Mouse (Mus musculus) limb, embryonic 15.5 days (tissue): ENCODE measurements around the gene Rnf166. TPM values are rescaled to one million over a fixed set of nuclear protein-coding genes. Genes with fewer than 3 reads are reported as not detected.

Experiments
- ATAC-seq: fragments of 200-750 bp; cut with Nextera tagmentation; 2 replicates; pipeline ENCODE4 v1.8.0; 2017; ENCODE audit warnings: low read depth, moderate TSS enrichment; ENCODE audit not compliant: insufficient number of reproducible peaks, low FRiP score, low TSS enrichment
- H3K27ac ChIP-seq: fragments of 300-500 bp; sonication (generic); 2 replicates; pipeline ENCODE4 v1.5.1; 2015; ENCODE audit warnings: moderate library complexity, mild to moderate bottlenecking, inconsistent platforms
- H3K27me3 ChIP-seq: fragments of 300-500 bp; sonication (generic); 2 replicates; pipeline ENCODE4 v1.6.1; 2015; ENCODE audit warnings: inconsistent platforms
- H3K36me3 ChIP-seq: fragments of 300-500 bp; sonication (generic); 2 replicates; pipeline ENCODE4 v1.6.1; 2015; ENCODE audit warnings: inconsistent platforms
- H3K4me1 ChIP-seq: fragments of 300-500 bp; sonication (generic); 2 replicates; pipeline ENCODE4 v1.6.1; 2015; ENCODE audit warnings: inconsistent platforms
- H3K4me2 ChIP-seq: fragments of 300-500 bp; sonication (generic); 2 replicates; pipeline ENCODE4 v1.6.1; 2015; ENCODE audit warnings: mild to moderate bottlenecking, inconsistent platforms
- H3K4me3 ChIP-seq: fragments of 300-500 bp; sonication (generic); 2 replicates; pipeline ENCODE4 v1.5.1; 2015; ENCODE audit warnings: mild to moderate bottlenecking, inconsistent platforms
- H3K9ac ChIP-seq: fragments of 300-500 bp; sonication (generic); 2 replicates; pipeline ENCODE4 v1.6.1; 2015; ENCODE audit warnings: inconsistent platforms
- H3K9me3 ChIP-seq: fragments of 300-500 bp; sonication (generic); 2 replicates; pipeline ENCODE4 v1.6.1; 2016; ENCODE audit warnings: inconsistent platforms
- WGBS: fragments of 180-500 bp; shearing (Covaris S2); methylation state at CpG from one replicate; pipeline ENCODE4 v1.1.7; 2015; 5-methylcytosine and 5-hydroxymethylcytosine counted together
- polyA plus RNA-seq: library from polyadenylated mRNA; unstranded; fragments of >200 nt; fragmentation: Nextera tagmentation; extraction: Ambion mirVana; gene quantifications from 2 replicates; pipeline ENCODE4 v1.2.1, GENCODE M21; 2015

Gene Rnf166
- polyA plus RNA-seq, 1 experiment from 2014 or later, result 51.0 TPM

DNA sequence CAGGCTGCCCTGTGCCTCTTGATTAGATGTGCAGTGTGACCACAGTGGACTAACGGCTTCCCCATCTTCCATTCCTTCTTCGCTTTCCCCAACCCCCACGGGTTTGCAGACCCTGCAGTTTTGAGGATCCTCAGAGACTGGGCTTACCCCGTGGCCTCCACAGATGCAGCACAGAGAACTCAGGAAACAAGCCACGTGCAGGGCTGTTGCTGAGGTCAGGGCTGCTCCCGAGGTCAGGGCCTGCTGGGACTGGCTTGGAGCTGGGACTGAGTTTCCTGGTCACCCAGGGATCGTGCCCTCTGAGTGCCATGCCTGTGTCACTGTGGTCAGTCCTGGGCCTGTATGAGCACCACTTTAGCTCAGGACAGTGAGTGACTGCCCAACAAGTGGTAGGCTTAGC, 10.9 kb downstream of the Rnf166 start:
- Histone ChIP-seq H3K36me3 (peaks cover 50% of the 10 kb centered on the region), H3K4me2 (no peak overlapping the region), H3K27me3 (peaks cover 37% of the 10 kb centered on the region), H3K27ac (no peak overlapping the region), H3K4me1 (peaks cover 20% of the 10 kb centered on the region), H3K4me3 (no peak overlapping the region), H3K9me3 (no peaks in the 10 kb centered on the region), H3K9ac (no peak overlapping the region)
- whole genome bisulfite sequencing, result 61% methylated on average over 7 of the region's 7 CpGs
- no peak for ATAC-seq

GRCm38 (mm10) chr8:122463651-122464640, 11.9 kb downstream of the Rnf166 start:
- Histone ChIP-seq H3K4me1 (peaks cover 23% of the 10 kb centered on the region), H3K9ac (no peak overlapping the region), H3K27me3 (peaks cover 45% of the 10 kb centered on the region), H3K27ac (no peak overlapping the region), H3K4me2 (no peak overlapping the region), H3K36me3 (peaks cover 39% of the 10 kb centered on the region), H3K4me3 (no peak overlapping the region), H3K9me3 (no peaks in the 10 kb centered on the region)
- 46% methylated on average over 12 of the region's 12 CpGs for WGBS
- ATAC-seq, result no peak

- no peak for ATAC-seq
- peaks cover 59% of the 10 kb centered on the region for H3K27me3 ChIP-seq
- H3K9me3 ChIP-seq, result no peaks in the 10 kb centered on the region
- peaks cover 23% of the 10 kb centered on the region for H3K4me1 ChIP-seq
- H3K9ac ChIP-seq, result no peak overlapping the region
- no peak overlapping the region for H3K27ac ChIP-seq
- H3K4me2 ChIP-seq, result no peak overlapping the region
- WGBS, result 69% methylated on average over 8 of the region's 8 CpGs
- H3K4me3 ChIP-seq, result no peak overlapping the region
- peaks cover 25% of the 10 kb centered on the region for H3K36me3 ChIP-seq
Observed at GRCm38 (mm10) chr8:122462510-122462909, 13.4 kb downstream of the Rnf166 start.

DNA sequence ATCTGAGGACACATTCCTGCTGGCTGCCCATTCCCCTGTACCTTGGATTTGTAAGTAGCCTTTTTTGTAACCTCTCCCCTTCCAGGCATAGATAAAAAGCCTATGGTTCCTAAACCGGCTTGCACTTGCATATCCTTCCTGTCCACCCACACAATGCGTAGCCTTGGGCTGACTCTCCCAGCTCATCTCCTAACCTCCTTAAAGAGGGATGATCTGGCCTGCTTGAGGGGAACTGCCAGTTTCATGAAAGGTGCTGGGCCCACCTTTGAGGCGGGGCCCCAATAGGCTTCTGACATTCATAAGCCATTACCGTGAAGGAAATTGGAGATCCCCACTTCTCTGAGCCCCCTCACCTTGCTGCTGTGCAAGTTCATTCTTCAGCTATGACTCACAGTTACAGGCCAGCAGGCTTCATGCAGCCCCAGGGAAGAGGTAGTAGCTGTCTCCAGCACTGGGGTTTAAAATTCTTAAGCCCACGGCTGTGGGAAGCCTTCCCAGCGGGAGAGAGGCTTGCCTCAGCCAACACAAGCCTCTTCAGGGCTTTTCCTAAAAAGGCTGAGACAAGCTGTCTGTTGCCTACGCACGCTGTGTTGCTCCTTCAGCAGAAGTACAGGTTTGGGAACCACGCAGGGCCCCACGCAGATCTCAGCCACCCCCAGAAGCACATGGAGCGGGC, 14.3 kb downstream of the Rnf166 start:
- Histone ChIP-seq H3K4me3 (no peak overlapping the region), H3K36me3 (peaks cover 16% of the 10 kb centered on the region), H3K4me2 (no peak overlapping the region), H3K9me3 (no peaks in the 10 kb centered on the region), H3K4me1 (peaks cover 23% of the 10 kb centered on the region), H3K27me3 (peaks cover 61% of the 10 kb centered on the region), H3K9ac (no peak overlapping the region), H3K27ac (no peak overlapping the region)
- no peak for ATAC-seq
- WGBS, result 49% methylated on average over 11 of the region's 11 CpGs

GRCm38 (mm10) chr8:122460524-122461472, 15.1 kb downstream of the Rnf166 start, which contains the start of gene Snai3:
TSS of gene Snai3 (minus strand) at chr8:122460733.
- Histone ChIP-seq H3K4me3 (peak within 1 kb of the TSS; percentile 33), H3K27me3 (peaks cover 67% of the 10 kb centered on the region), H3K4me1 (peaks cover 23% of the 10 kb centered on the region), H3K9ac (no peak within 1 kb of the TSS), H3K27ac (no peak within 1 kb of the TSS), H3K36me3 (peaks cover 8% of the 10 kb centered on the region), H3K9me3 (no peaks in the 10 kb centered on the region), H3K4me2 (peak within 1 kb of the TSS; percentile 52)
- no peak for ATAC-seq
- 2% methylated on average over 50 of the region's 56 CpGs for WGBS

DNA sequence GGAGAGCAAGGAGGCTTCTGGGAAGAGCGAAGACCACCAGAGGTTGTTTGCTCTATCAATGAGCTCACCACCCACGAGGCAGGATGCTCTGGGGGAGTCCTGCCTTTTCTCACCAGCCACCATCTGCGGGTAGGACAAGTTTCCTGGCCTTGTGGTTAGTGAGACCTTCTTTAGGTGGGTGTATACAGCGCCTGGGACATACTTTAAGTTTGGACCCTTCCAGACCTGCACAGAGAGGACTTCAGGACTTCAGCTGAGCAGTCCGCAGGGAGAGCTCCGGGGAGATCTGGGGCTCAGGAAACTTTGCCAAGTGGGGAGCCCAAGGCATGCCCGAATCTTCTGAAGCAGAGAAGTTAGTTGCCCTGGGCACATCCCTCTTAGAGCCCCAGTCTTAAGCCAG, 15.9 kb downstream of the Rnf166 start:
- Histone ChIP-seq H3K9me3 (no peaks in the 10 kb centered on the region), H3K27me3 (peaks cover 67% of the 10 kb centered on the region)

DNA sequence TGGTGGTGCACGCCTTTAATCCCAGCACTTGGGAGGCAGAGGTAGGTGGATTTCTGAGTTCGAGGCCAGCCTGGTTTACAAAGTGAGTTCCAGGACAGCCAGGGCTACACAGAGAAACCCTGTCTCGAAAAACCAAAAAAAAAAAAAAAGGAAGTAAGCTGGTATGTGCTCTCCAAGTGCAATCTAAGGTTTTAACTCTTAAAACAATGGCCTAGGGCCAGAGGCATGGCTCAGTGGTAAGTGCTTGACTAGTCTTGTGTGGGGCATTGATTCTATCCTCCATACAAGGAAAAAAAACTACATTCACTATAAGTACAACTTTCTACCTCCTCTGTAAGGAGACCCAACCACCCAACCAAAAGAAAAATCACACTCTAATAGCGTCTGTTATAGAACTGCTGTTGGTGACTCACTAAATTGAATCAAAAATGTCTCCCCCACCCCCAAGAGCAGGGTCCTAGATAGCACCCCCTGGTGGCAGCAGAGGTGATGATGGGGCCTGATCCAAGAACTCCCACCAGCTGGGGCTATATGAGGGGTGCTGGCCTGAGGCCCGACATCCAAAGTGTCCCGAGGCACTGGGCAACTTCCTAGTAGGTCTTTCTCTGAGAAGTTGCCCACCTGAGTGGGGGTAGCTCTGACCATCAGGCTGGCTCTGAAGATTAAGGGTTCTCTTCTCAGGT, 16.5 kb downstream of the Rnf166 start:
- H3K9me3 ChIP-seq, result no peaks in the 10 kb centered on the region
- ATAC-seq, result no peak
- H3K4me1 ChIP-seq, result peaks cover 23% of the 10 kb centered on the region
- no peak overlapping the region for H3K27ac ChIP-seq
- H3K4me2 ChIP-seq, result no peak overlapping the region
- H3K4me3 ChIP-seq, result no peak overlapping the region
- H3K36me3 ChIP-seq, result no peaks in the 10 kb centered on the region
- H3K27me3 ChIP-seq, result peaks cover 67% of the 10 kb centered on the region
- H3K9ac ChIP-seq, result no peak overlapping the region
- WGBS, result 49% methylated on average over 6 of the region's 6 CpGs

More for the DNA sequence above, 15.9 kb downstream of the Rnf166 start:
- H3K9ac ChIP-seq, result no peak overlapping the region
- ATAC-seq, result no peak
- H3K36me3 ChIP-seq, result no peaks in the 10 kb centered on the region
- WGBS, result 27% methylated on average over 7 of the region's 7 CpGs
- H3K4me1 ChIP-seq, result peaks cover 23% of the 10 kb centered on the region
- no peak overlapping the region for H3K27ac ChIP-seq
- peak overlapping the region; percentile 33 for H3K4me3 ChIP-seq
- H3K4me2 ChIP-seq, result peak overlapping the region; percentile 52

DNA sequence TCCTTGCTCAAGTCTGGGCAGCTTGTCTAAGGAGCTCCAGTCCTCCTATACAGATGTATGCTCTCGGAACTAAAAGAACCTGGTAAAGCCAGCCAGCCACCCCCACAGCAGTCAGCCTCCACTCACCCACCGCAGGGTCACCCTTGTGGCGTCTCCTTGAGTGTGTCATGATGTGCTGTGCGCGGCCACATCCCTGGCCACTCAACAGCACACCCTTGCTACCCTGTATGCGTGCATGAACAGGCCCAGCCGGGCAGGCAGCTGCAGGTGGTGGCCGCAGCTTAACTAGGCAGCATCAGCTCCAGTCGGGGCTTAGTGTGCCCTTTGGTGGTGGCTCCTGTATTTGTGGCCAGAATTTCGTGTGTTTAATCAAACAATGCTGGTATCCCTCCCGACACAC, 18.7 kb downstream of the Rnf166 start:
- Histone ChIP-seq H3K9ac (no peak overlapping the region), H3K27me3 (peaks cover 52% of the 10 kb centered on the region), H3K4me1 (peaks cover 23% of the 10 kb centered on the region), H3K9me3 (no peaks in the 10 kb centered on the region), H3K4me2 (no peak overlapping the region), H3K36me3 (no peaks in the 10 kb centered on the region), H3K27ac (no peak overlapping the region), H3K4me3 (no peak overlapping the region)
- ATAC-seq, result no peak
- WGBS, result 70% methylated on average over 11 of the region's 11 CpGs

- no peak overlapping the region for H3K9ac ChIP-seq
- ATAC-seq, result no peak
- no peaks in the 10 kb centered on the region for H3K36me3 ChIP-seq
- WGBS, result 79% methylated on average over 6 of the region's 6 CpGs
- H3K27ac ChIP-seq, result no peak overlapping the region
- H3K27me3 ChIP-seq, result peaks cover 25% of the 10 kb centered on the region
- no peak overlapping the region for H3K4me3 ChIP-seq
- H3K4me2 ChIP-seq, result no peak overlapping the region
- H3K9me3 ChIP-seq, result no peaks in the 10 kb centered on the region
- H3K4me1 ChIP-seq, result no peaks in the 10 kb centered on the region
Observed at GRCm38 (mm10) chr8:122454409-122454808, 21.5 kb downstream of the Rnf166 start.

DNA sequence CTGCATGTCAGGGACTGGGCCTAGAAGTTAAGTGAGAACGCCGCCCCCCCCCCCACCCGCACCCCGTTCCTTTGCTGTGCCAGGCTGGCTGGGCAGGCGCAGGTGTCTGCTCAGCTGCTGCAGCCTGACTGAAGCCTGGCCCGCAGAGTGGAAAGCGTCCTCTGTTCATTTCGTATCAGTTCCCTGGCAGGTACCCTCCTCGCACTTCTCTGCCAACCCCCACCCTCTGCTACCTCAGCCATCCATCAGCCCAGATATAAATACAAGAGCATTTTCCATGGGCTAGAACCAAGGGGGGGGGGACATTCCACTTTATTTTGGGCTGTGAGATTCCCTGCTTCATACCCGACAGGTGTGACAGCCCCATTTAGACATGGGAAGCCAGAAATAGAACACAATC, 23.7 kb downstream of the Rnf166 start:
- H3K36me3 ChIP-seq, result no peaks in the 10 kb centered on the region
- WGBS, result 85% methylated on average over 10 of the region's 10 CpGs
- no peak overlapping the region for H3K4me2 ChIP-seq
- H3K27me3 ChIP-seq, result peaks cover 7% of the 10 kb centered on the region
- H3K4me3 ChIP-seq, result no peak overlapping the region
- H3K4me1 ChIP-seq, result no peaks in the 10 kb centered on the region
- H3K9me3 ChIP-seq, result no peaks in the 10 kb centered on the region
- ATAC-seq, result no peak
- no peak overlapping the region for H3K9ac ChIP-seq
- no peak overlapping the region for H3K27ac ChIP-seq

DNA sequence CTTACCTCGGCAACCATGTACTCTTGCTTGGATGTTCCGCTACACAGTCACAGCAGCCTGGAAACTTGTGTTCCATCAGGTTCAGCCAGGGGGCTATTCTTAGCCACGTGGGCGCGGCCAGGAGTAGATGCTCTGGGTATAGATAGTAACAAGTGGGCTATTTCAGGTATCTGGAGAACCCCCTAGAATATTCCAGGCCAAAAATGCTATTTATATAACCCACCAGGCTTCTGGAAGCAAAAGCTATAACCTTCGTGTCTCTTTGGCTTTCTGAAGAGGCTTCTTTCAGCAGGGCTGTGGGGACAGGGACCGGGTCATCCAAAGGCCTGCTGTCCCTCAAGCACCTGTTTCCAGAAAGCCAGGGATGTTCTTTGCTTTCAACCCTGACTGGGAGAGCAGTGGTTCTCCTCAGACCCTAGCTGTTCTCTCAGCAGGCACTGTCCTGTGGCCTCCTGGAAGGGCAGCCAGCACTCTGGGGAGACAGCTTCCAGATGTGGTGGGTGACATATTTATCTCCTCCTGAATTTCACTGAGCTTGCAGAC, 24.6 kb downstream of the Rnf166 start:
- Histone ChIP-seq H3K4me3 (no peak overlapping the region), H3K27me3 (peaks cover 4% of the 10 kb centered on the region), H3K9me3 (no peaks in the 10 kb centered on the region), H3K27ac (no peak overlapping the region), H3K9ac (no peak overlapping the region), H3K4me2 (no peak overlapping the region), H3K36me3 (no peaks in the 10 kb centered on the region), H3K4me1 (no peaks in the 10 kb centered on the region)
- no peak for ATAC-seq
- whole genome bisulfite sequencing, result 63% methylated on average over 7 of the region's 7 CpGs
